Mouse (Mus musculus) MEL (cell line): ENCODE data around the gene Olfr984. TPM values are rescaled to one million over a fixed set of nuclear protein-coding genes. Genes with fewer than 3 reads are reported as not detected.

Source experiments
- DNase-seq: peaks from one replicate; pipeline ENCODE4 v3.0.0; 2011; ENCODE audit warnings: low read depth, low spot score
- H3K27ac ChIP-seq: 2 replicates; pipeline ENCODE4 v1.5.1; 2012; ENCODE audit warnings: low read depth, mild to moderate bottlenecking, control low read depth, low read length, moderate library complexity; ENCODE audit not compliant: control insufficient read depth
- H3K27me3 ChIP-seq, 2 experiments: fragments of 150-350 bp in 1 of 2; sonication (generic) in 1 of 2; 2 replicates each; pipeline ENCODE4 v1.6.1; 2012; ENCODE audit warnings: low read length in 2 of 2, mild to moderate bottlenecking in 2 of 2, improper control_type of control experiment in 1 of 2, moderate library complexity in 1 of 2; ENCODE audit not compliant: insufficient read depth in 2 of 2, control insufficient read depth in 1 of 2
- H3K36me3 ChIP-seq, 2 experiments: 2 replicates each; pipeline ENCODE4 v1.6.1; 2012 to 2014; ENCODE audit warnings: low read length in 2 of 2, improper control_type of control experiment in 1 of 2, inconsistent platforms in 1 of 2, mild to moderate bottlenecking in 1 of 2; ENCODE audit not compliant: insufficient read depth in 2 of 2, control insufficient read depth in 1 of 2
- H3K4me1 ChIP-seq, 2 experiments: fragments of 150-350 bp in 1 of 2; sonication (generic) in 1 of 2; 2 replicates each; pipeline ENCODE4 v1.6.1; 2012; ENCODE audit warnings: low read length in 2 of 2, improper control_type of control experiment in 1 of 2, mild to moderate bottlenecking in 1 of 2; ENCODE audit not compliant: insufficient read depth in 2 of 2, control insufficient read depth in 1 of 2
- H3K4me3 ChIP-seq, 2 experiments: fragments of 150-350 bp in 1 of 2; sonication (generic) in 1 of 2; 2 replicates each; pipeline ENCODE4 v1.5.1; 2012; ENCODE audit warnings: low read depth in 2 of 2, low read length in 2 of 2, mild to moderate bottlenecking in 2 of 2, moderate library complexity in 2 of 2, control low read depth in 1 of 2, improper control_type of control experiment in 1 of 2; ENCODE audit not compliant: control insufficient read depth in 1 of 2, insufficient read depth in 1 of 2
- H3K79me2 ChIP-seq: 2 replicates; pipeline ENCODE4 v1.6.1; 2012; ENCODE audit warnings: mild to moderate bottlenecking, low read length, moderate library complexity; ENCODE audit not compliant: control insufficient read depth, poor library complexity, insufficient read depth
- H3K9ac ChIP-seq: 2 replicates; pipeline ENCODE4 v1.6.1; 2012; ENCODE audit warnings: low read depth, mild to moderate bottlenecking, control low read depth, low read length, moderate library complexity; ENCODE audit not compliant: control insufficient read depth, poor library complexity, severe bottlenecking
- H3K9me3 ChIP-seq: fragments of 150-350 bp; sonication (generic); replicated peaks from 2 replicates; pipeline ENCODE4 v1.6.1; 2012; ENCODE audit warnings: mild to moderate bottlenecking, low read length, improper control_type of control experiment, moderate library complexity; ENCODE audit not compliant: insufficient read depth
- CTCF ChIP-seq, 3 experiments: IDR thresholded peaks in 2 of 3; conservative IDR thresholded peaks in 1 of 3; 2 replicates each; pipeline ENCODE4 v1.5.1; 2011 to 2012; ENCODE audit warnings: low read length in 3 of 3, low read depth in 2 of 3, mild to moderate bottlenecking in 2 of 3, improper control_type of control experiment in 1 of 3, inconsistent platforms in 1 of 3, mixed read lengths in 1 of 3, moderate library complexity in 1 of 3; ENCODE audit not compliant: control insufficient read depth in 1 of 3, insufficient read depth in 1 of 3, poor library complexity in 1 of 3, severe bottlenecking in 1 of 3
- E2F4 ChIP-seq: IDR thresholded peaks from 2 replicates; pipeline ENCODE4 v1.6.1; 2011; ENCODE audit warnings: low read depth, low read length, improper control_type of control experiment, borderline replicate concordance
- ELF1 ChIP-seq: IDR thresholded peaks from 2 replicates; pipeline ENCODE4 v1.6.1; 2014; ENCODE audit warnings: low read depth, mild to moderate bottlenecking, inconsistent platforms, low read length, improper control_type of control experiment, moderate library complexity
- EP300 ChIP-seq, 2 experiments: IDR thresholded peaks; 2 replicates each; pipeline ENCODE4 v1.6.1; 2011; ENCODE audit warnings: improper control_type of control experiment in 2 of 2, low read length in 2 of 2, low read depth in 1 of 2, mild to moderate bottlenecking in 1 of 2
- ETS1 ChIP-seq: IDR thresholded peaks from 2 replicates; pipeline ENCODE4 v1.6.1; 2012; ENCODE audit warnings: low read depth, mild to moderate bottlenecking, inconsistent platforms, low read length, improper control_type of control experiment, moderate library complexity
- GATA1 ChIP-seq: IDR thresholded peaks from 2 replicates; pipeline ENCODE4 v1.6.1; 2011; ENCODE audit warnings: low read depth, low read length, improper control_type of control experiment
- JUND ChIP-seq: IDR thresholded peaks from 2 replicates; pipeline ENCODE4 v1.6.1; 2011; ENCODE audit warnings: low read depth, mild to moderate bottlenecking, improper control_type of control experiment, low read length
- KAT2A ChIP-seq: conservative IDR thresholded peaks from 2 replicates; pipeline ENCODE4 v1.6.1; 2012; ENCODE audit warnings: low read depth, low read length, improper control_type of control experiment, inconsistent platforms
- MAFK ChIP-seq: IDR thresholded peaks from 2 replicates; pipeline ENCODE4 v1.6.1; 2011; ENCODE audit warnings: low read depth, mild to moderate bottlenecking, low read length, improper control_type of control experiment, borderline replicate concordance
- MEF2A ChIP-seq: IDR thresholded peaks from 2 replicates; pipeline ENCODE4 v1.6.1; 2014; ENCODE audit warnings: low read depth, mild to moderate bottlenecking, inconsistent platforms, low read length, improper control_type of control experiment; ENCODE audit not compliant: poor library complexity, insufficient replicate concordance, severe bottlenecking; ENCODE audit errors: extremely low read depth
- MYB ChIP-seq: IDR thresholded peaks from 2 replicates; pipeline ENCODE4 v1.6.1; 2011; ENCODE audit warnings: mild to moderate bottlenecking, low read depth, low read length, improper control_type of control experiment
- MYC ChIP-seq: IDR thresholded peaks from 2 replicates; pipeline ENCODE4 v1.6.1; 2011; ENCODE audit warnings: low read depth, mild to moderate bottlenecking, low read length, improper control_type of control experiment, moderate library complexity
- POLR2A ChIP-seq, 2 experiments: IDR thresholded peaks; 2 replicates each; pipeline ENCODE4 v1.6.1; 2011 to 2012; ENCODE audit warnings: low read length in 2 of 2, mild to moderate bottlenecking in 2 of 2, control low read depth in 1 of 2, improper control_type of control experiment in 1 of 2, low read depth in 1 of 2, moderate library complexity in 1 of 2; ENCODE audit not compliant: control insufficient read depth in 1 of 2, insufficient read depth in 1 of 2, poor library complexity in 1 of 2
- POLR2AphosphoS2 ChIP-seq: IDR thresholded peaks from 2 replicates; pipeline ENCODE4 v1.6.1; 2011; ENCODE audit warnings: low read length, improper control_type of control experiment
- SIN3A ChIP-seq: IDR thresholded peaks from 2 replicates; pipeline ENCODE4 v1.6.1; 2012; ENCODE audit warnings: low read length, improper control_type of control experiment, inconsistent platforms
- TCF12 ChIP-seq: IDR thresholded peaks from 2 replicates; pipeline ENCODE4 v1.6.1; 2014; ENCODE audit warnings: low read depth, mild to moderate bottlenecking, inconsistent platforms, low read length, improper control_type of control experiment, moderate library complexity
- ZKSCAN1 ChIP-seq: IDR thresholded peaks from 2 replicates; pipeline ENCODE4 v1.6.1; 2012; ENCODE audit warnings: low read depth, mild to moderate bottlenecking, inconsistent platforms, low read length, improper control_type of control experiment, moderate library complexity
- ZMIZ1 ChIP-seq: IDR thresholded peaks from 2 replicates; pipeline ENCODE4 v1.6.1; 2012; ENCODE audit warnings: low read depth, mild to moderate bottlenecking, inconsistent platforms, low read length, improper control_type of control experiment, moderate library complexity
- ZNF384 ChIP-seq: IDR thresholded peaks from 2 replicates; pipeline ENCODE4 v1.6.1; 2012; ENCODE audit warnings: low read depth, mild to moderate bottlenecking, inconsistent platforms, low read length, improper control_type of control experiment
- polyA plus RNA-seq, 2 experiments: library from polyadenylated mRNA; stranded (reverse) in 1 of 2; unstranded in 1 of 2; fragments of >175 nt in 1 of 2; fragments of >200 nt in 1 of 2; gene quantifications; 2 replicates each; pipeline versions ENCODE4 v1.2.1 to v1.2.4; 2012; ENCODE audit warnings: low replicate concordance in 2 of 2, low read depth in 1 of 2; ENCODE audit not compliant: insufficient read length in 2 of 2, insufficient read depth in 1 of 2, missing spikeins in 1 of 2
- total RNA-seq: library from RNA; depleted of rRNA; stranded (reverse); fragments of 300-350 nt; gene quantifications from 2 replicates; pipeline ENCODE4 v1.2.3, GENCODE M21; 2012; rRNA removed

Gene Olfr984
- total and polyA plus RNA-seq, 3 experiments, result not detected

GRCm38 (mm10) chr9:40073529-40073928 lies 40.5 kb downstream of the Olfr984 start, which contains the start of gene Olfr982:
Gene Olfr982 (plus strand): TSS chr9:40073829.
- no peaks in the 10 kb centered on the region for H3K9me3 ChIP-seq
- H3K4me3 ChIP-seq, result no peak within 1 kb of the TSS
- DNase-seq, result no peak
- no peaks in the 10 kb centered on the region for H3K4me1 ChIP-seq
- TF ChIP-seq E2F4 (no peak), ZKSCAN1 (no peak), MEF2A (no peak), MAFK (no peak), POLR2A (IDR thresholded peaks at IDR 0.05; ENCODE audit: control insufficient read depth in 1 of 2, insufficient read depth in 1 of 2, low read depth in 1 of 2, low read length in 2 of 2, poor library complexity in 1 of 2) (no peak), CTCF (IDR thresholded peaks at IDR 0.05 in 2 of 3, conservative IDR thresholded peaks at IDR 0.05 in 1 of 3; ENCODE audit: control insufficient read depth in 1 of 3, insufficient read depth in 1 of 3, low read depth in 2 of 3, low read length in 3 of 3, poor library complexity in 1 of 3, severe bottlenecking in 1 of 3) (no peak), SIN3A (no peak), JUND (no peak), ETS1 (no peak), ZNF384 (no peak), MYC (no peak), KAT2A (no peak), TCF12 (no peak), EP300 (IDR thresholded peaks at IDR 0.05; ENCODE audit: low read depth in 1 of 2, low read length in 2 of 2) (no peak), ELF1 (no peak), ZMIZ1 (no peak)
- H3K36me3 ChIP-seq, result no peaks in the 10 kb centered on the region
- no peaks in the 10 kb centered on the region for H3K27me3 ChIP-seq
- H3K27ac ChIP-seq, result no peak within 1 kb of the TSS
- no peak within 1 kb of the TSS for H3K9ac ChIP-seq
- no peaks in the 10 kb centered on the region for H3K79me2 ChIP-seq

DNA sequence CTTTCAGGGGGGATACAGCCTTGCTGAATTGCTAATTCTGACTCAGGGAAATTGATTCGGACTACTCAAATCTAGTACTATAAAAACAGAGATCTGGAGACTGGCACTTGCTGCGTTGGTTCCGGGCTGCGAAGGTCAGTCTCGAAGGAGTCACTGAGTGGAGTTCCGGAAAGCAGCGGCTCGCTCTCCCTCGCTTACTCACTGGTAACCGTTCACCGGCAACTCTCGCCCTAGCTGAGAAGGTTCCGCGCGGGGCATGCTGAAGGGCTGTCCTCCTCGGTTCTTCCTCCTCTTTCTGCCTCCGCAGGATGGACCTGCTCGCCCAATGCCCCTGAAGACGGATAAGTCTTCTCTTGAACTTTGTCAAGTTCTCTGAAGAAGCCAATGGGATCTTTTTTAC lies 63.9 kb downstream of the Olfr984 start:
- no peaks in the 10 kb centered on the region for H3K36me3 ChIP-seq
- H3K27me3 ChIP-seq, result no peaks in the 10 kb centered on the region
- no peaks in the 10 kb centered on the region for H3K9me3 ChIP-seq
- DNase-seq, result no peak
- TF ChIP-seq POLR2AphosphoS2, result no peak
- TF ChIP-seq GATA1, result no peak
- no peak for TF ChIP-seq MYB
- no peaks in the 10 kb centered on the region for H3K79me2 ChIP-seq
- H3K4me1 ChIP-seq, result no peaks in the 10 kb centered on the region
- no peak overlapping the region for H3K27ac ChIP-seq
- H3K4me3 ChIP-seq, result no peak overlapping the region
- no peak overlapping the region for H3K9ac ChIP-seq

Other genes starting within 250 kb of the Olfr984 start
- gene Olfr972, start 247.8 kb downstream of the Olfr984 start, total RNA-seq, result not detected in 2 replicates
- gene Olfr972, start 247.8 kb downstream of the Olfr984 start, polyA plus RNA-seq, result not detected
- not detected in 2 replicates for gene Olfr229, start 206.9 kb downstream of the Olfr984 start, total RNA-seq
- not detected for gene Olfr229, start 206.9 kb downstream of the Olfr984 start, polyA plus RNA-seq
- gene Olfr974, start 176.7 kb downstream of the Olfr984 start, total RNA-seq, result not detected in 2 replicates
- not detected for gene Olfr974, start 176.7 kb downstream of the Olfr984 start, polyA plus RNA-seq
- gene Olfr975, start 162.2 kb downstream of the Olfr984 start, total RNA-seq, result not detected in 2 replicates
- gene Olfr975, start 162.2 kb downstream of the Olfr984 start, polyA plus RNA-seq, result not detected
- gene Olfr976, start 153.1 kb downstream of the Olfr984 start, total RNA-seq, result not detected in 2 replicates
- not detected for gene Olfr976, start 153.1 kb downstream of the Olfr984 start, polyA plus RNA-seq
- not detected in 2 replicates for gene Olfr978, start 122.1 kb downstream of the Olfr984 start, total RNA-seq
- gene Olfr978, start 122.1 kb downstream of the Olfr984 start, polyA plus RNA-seq, result not detected
- not detected in 2 replicates for gene Olfr979, start 110.7 kb downstream of the Olfr984 start, total RNA-seq
- gene Olfr979, start 110.7 kb downstream of the Olfr984 start, polyA plus RNA-seq, result not detected
- gene Olfr980, start 104.6 kb downstream of the Olfr984 start, total RNA-seq, result not detected in 2 replicates
- gene Olfr980, start 104.6 kb downstream of the Olfr984 start, polyA plus RNA-seq, result not detected
- not detected in 2 replicates for gene Olfr981, start 92.7 kb downstream of the Olfr984 start, total RNA-seq
- gene Olfr981, start 92.7 kb downstream of the Olfr984 start, polyA plus RNA-seq, result not detected
- not detected in 2 replicates for gene Olfr982, start 40.4 kb downstream of the Olfr984 start, total RNA-seq
- gene Olfr982, start 40.4 kb downstream of the Olfr984 start, polyA plus RNA-seq, result under 1 TPM in 1 of 2 experiments, not detected in 1; 0.04 TPM
- gene Olfr983, start 20.6 kb downstream of the Olfr984 start, total RNA-seq, result not detected in 2 replicates
- gene Olfr983, start 20.6 kb downstream of the Olfr984 start, polyA plus RNA-seq, result not detected
- not detected in 2 replicates for gene Olfr985, start 16.0 kb upstream of the Olfr984 start, total RNA-seq
- gene Olfr985, start 16.0 kb upstream of the Olfr984 start, polyA plus RNA-seq, result not detected
- not detected in 2 replicates for gene Tmem225, start 33.9 kb upstream of the Olfr984 start, total RNA-seq
- not detected for gene Tmem225, start 33.9 kb upstream of the Olfr984 start, polyA plus RNA-seq
- gene Olfr986, start 66.7 kb upstream of the Olfr984 start, total RNA-seq, result not detected in 2 replicates
- not detected for gene Olfr986, start 66.7 kb upstream of the Olfr984 start, polyA plus RNA-seq
- gene Zfp202, start 78.1 kb upstream of the Olfr984 start, total RNA-seq, result 1.9 and 2.7 TPM in 2 replicates
- gene Zfp202, start 78.1 kb upstream of the Olfr984 start, polyA plus RNA-seq, result 1 to 10 TPM in 1 of 2 experiments, not detected in 1; 2.8 TPM
- not detected in 2 replicates for gene Scn3b, start 155.0 kb upstream of the Olfr984 start, total RNA-seq
- not detected for gene Scn3b, start 155.0 kb upstream of the Olfr984 start, polyA plus RNA-seq